ENCODE assay signal across 9 mouse cellular contexts in the genomic region with DNA sequence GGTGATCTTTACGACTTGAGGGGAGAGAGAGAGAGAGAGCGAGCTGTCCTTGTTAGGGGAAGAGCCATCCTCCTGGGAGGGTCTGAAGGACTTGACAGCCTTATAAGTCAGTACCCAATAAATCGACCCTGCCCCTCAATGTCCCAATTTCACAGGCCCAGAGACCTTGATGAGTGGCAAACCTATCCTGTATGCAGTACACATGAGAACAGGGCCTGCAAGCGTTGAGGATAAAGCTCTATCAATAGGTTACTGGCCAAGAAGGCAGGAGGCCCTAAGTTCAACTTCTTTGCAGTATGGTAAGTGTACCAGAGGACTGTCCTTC. TPM values are rescaled to one million over a fixed set of nuclear protein-coding genes. Genes with fewer than 3 reads are reported as not detected.
DNase-seq lines count a peak whose midpoint lies in the region; ATAC-seq lines count a peak whose summit lies in the region.
"Had no signal": no experiment of that assay in that cellular context is flagged by ENCODE, and none has a peak within 500 bp of the region (broad histone marks: within the 10 kb centered on the region; RNA-seq: fewer than 3 reads in every experiment).

No protein-coding gene starts in this region.

- H3K36me3 ChIP-seq in heart, embryonic 14.5 days (ENCODE audit: control insufficient read depth, insufficient read depth, low read length): no peaks in the 10 kb centered on the region
- no peaks in the 10 kb centered on the region for H3K36me3 ChIP-seq in forebrain, embryonic 15.5 days
- no peaks in the 10 kb centered on the region for H3K36me3 ChIP-seq in limb, embryonic 15.5 days

- peak overlapping the region; percentile 60 to 72 for H3K27ac ChIP-seq in heart, embryonic 14.5 days (replicated peaks in 1 of 2; ENCODE audit: control insufficient read depth in 1 of 2, insufficient read depth in 1 of 2, low read depth in 2 of 2, low read length in 2 of 2)
- H3K27ac ChIP-seq in brown adipose tissue, adult 24 weeks (replicated peaks; ENCODE audit: low read depth, low read length): peak overlapping the region; percentile 71
- H3K27ac ChIP-seq in forebrain, embryonic 15.5 days (replicated peaks): peak overlapping the region; percentile 81
- H3K27ac ChIP-seq in limb, embryonic 15.5 days: peak overlapping the region; percentile 8; the same call in 1 of the 2 replicates

- WGBS in heart, embryonic 14.5 days: 53% methylated on average over 4 of the region's 4 CpGs
- WGBS in forebrain, embryonic 15.5 days: 8% methylated on average over 4 of the region's 4 CpGs
- 46% methylated on average over 4 of the region's 4 CpGs for WGBS in limb, embryonic 15.5 days

- H3K9me3 ChIP-seq in heart, embryonic 14.5 days (ENCODE audit: control insufficient read depth, low read length): no peaks in the 10 kb centered on the region
- H3K9me3 ChIP-seq in forebrain, embryonic 15.5 days: no peaks in the 10 kb centered on the region
- no peaks in the 10 kb centered on the region for H3K9me3 ChIP-seq in limb, embryonic 15.5 days

- no peak overlapping the region for H3K9ac ChIP-seq in heart, embryonic 14.5 days (ENCODE audit: low read length)
- no peak overlapping the region for H3K9ac ChIP-seq in forebrain, embryonic 15.5 days (replicated peaks)
- no peak overlapping the region for H3K9ac ChIP-seq in limb, embryonic 15.5 days

- DNase-seq in heart, adult 11 months: no peak
- DNase-seq in ovary, adult 18-20 months (ENCODE audit: low spot score): no peak
- DNase-seq in T-cell, adult 2 months (ENCODE audit: low spot score): no peak
- no peak for DNase-seq in thymus, adult 18-20 months
- DNase-seq: cerebellum, adult 2 months had no signal

- H3K4me1 ChIP-seq in heart, embryonic 14.5 days (ENCODE audit: control insufficient read depth in 2 of 2, insufficient read depth in 2 of 2, low read length in 2 of 2): peaks cover 30 to 31% of the 10 kb centered on the region in 2 experiments
- peaks cover 29% of the 10 kb centered on the region for H3K4me1 ChIP-seq in brown adipose tissue, adult 24 weeks (ENCODE audit: control insufficient read depth, insufficient read depth, insufficient read length, low read length)
- peaks cover 35% of the 10 kb centered on the region for H3K4me1 ChIP-seq in forebrain, embryonic 15.5 days
- peaks cover 28% of the 10 kb centered on the region for H3K4me1 ChIP-seq in limb, embryonic 15.5 days

- H3K4me2 ChIP-seq in heart, embryonic 14.5 days (ENCODE audit: low read length): no peak overlapping the region
- peak overlapping the region; percentile 24; the same call in 1 of the 2 replicates for H3K4me2 ChIP-seq in forebrain, embryonic 15.5 days (replicated peaks)
- H3K4me2 ChIP-seq in limb, embryonic 15.5 days: no peak overlapping the region

- no peak for ATAC-seq in heart, embryonic 14.5 days (ENCODE audit: insufficient number of reproducible peaks, insufficient read depth, low FRiP score, low read depth)
- ATAC-seq in forebrain, embryonic 15.5 days (replicated peaks): no peak
- ATAC-seq in limb, embryonic 15.5 days (ENCODE audit: insufficient number of reproducible peaks, low FRiP score, low TSS enrichment, low read depth): no peak

- H3K4me3 ChIP-seq in heart, embryonic 14.5 days (ENCODE audit: control insufficient read depth in 1 of 2, insufficient read depth in 1 of 2, low read depth in 1 of 2, low read length in 2 of 2): no peak overlapping the region
- no peak overlapping the region for H3K4me3 ChIP-seq in brown adipose tissue, adult 24 weeks (ENCODE audit: insufficient read depth, low read depth, low read length)
- H3K4me3 ChIP-seq in forebrain, embryonic 15.5 days: no peak overlapping the region
- H3K4me3 ChIP-seq in limb, embryonic 15.5 days: no peak overlapping the region

- H3K27me3 ChIP-seq in heart, embryonic 14.5 days (ENCODE audit: control insufficient read depth, insufficient read depth, low read length): no peaks in the 10 kb centered on the region
- H3K27me3 ChIP-seq in forebrain, embryonic 15.5 days: no peaks in the 10 kb centered on the region
- H3K27me3 ChIP-seq in limb, embryonic 15.5 days: no peaks in the 10 kb centered on the region

RNA-seq across cellular contexts. Expression of gene Podxl, which starts 33.3 kb away (rescaled TPM):
- polyA plus RNA-seq in heart, embryonic 14.5 days (2014; fragmentation: Nextera tagmentation; extraction: Ambion mirVana): 14.6 and 16.3 TPM in 2 replicates
- polyA plus RNA-seq in brown adipose tissue, adult 24 weeks (2012; ENCODE audit: insufficient read depth, insufficient read length, missing spikeins): 13.0 and 18.7 TPM in 2 replicates
- polyA plus RNA-seq in forebrain, embryonic 15.5 days (2015; fragmentation: Nextera tagmentation; extraction: Ambion mirVana): 11.5 and 12.7 TPM in 2 replicates
- 7.8 and 8.1 TPM in 2 replicates for polyA plus RNA-seq in limb, embryonic 15.5 days (2015; fragmentation: Nextera tagmentation; extraction: Ambion mirVana)

Comparison
In these comparisons a context has a peak if more than half of its experiments do, and no peak if none do; other contexts are left out.
1. H3K27ac ChIP-seq: peak in every context shown above with its lines; median percentile 81 in forebrain, embryonic 15.5 days; 71 in brown adipose tissue, adult 24 weeks; 66 in heart, embryonic 14.5 days; 8 in limb, embryonic 15.5 days.